Mouse (Mus musculus) megakaryocyte progenitor cell, adult 5-6 weeks (primary cell): Measurements from ENCODE around the gene Rnase9. TPM values are rescaled to one million over a fixed set of nuclear protein-coding genes. Genes with fewer than 3 reads are reported as not detected.

Experiments
- ATAC-seq: replicated peaks from 2 replicates; pipeline ENCODE4 v1.8.0; 2016; ENCODE audit warnings: mild to moderate bottlenecking, moderate TSS enrichment, inconsistent platforms; ENCODE audit not compliant: poor library complexity
- total RNA-seq, 2 experiments: library from RNA; stranded (forward) in 1 of 2; stranded (reverse) in 1 of 2; fragments of 157-497, 149-512 nt in 1 of 2; fragments of 200-1000 nt in 1 of 2; gene quantifications; 2 replicates each; pipeline versions ENCODE4 v1.2.3 to v1.2.4; 2015 to 2017

Gene Rnase9
- total RNA-seq (2015), result not detected in 2 replicates
- not detected in 2 replicates for total RNA-seq (2017)

DNA sequence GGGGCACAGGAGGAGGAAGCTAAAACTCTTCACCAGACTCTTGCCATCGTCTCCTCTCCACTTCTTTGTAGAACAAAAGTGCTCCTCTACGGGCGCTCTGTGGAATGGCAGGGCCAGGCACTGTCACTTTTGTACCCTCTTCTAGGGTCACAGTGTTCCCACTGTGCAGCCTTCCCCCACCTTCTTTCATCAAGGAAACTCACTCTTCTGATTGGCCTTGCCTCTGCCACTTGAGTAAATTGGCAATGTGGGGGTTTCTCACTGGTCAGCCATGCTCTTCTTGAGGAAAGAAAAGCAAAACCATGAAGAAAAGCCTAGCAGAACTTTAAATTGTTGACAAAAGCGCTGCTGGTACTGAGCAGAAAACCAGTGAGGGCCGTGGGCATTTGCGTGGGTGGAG, at the start of gene Rnase9:
Rnase9 (minus strand) TSS at position 101 of the 400 bp plus-strand sequence.
- ATAC-seq, result 0 out of 2 replicates have a peak, but pooled peaks have one; percentile 29

DNA sequence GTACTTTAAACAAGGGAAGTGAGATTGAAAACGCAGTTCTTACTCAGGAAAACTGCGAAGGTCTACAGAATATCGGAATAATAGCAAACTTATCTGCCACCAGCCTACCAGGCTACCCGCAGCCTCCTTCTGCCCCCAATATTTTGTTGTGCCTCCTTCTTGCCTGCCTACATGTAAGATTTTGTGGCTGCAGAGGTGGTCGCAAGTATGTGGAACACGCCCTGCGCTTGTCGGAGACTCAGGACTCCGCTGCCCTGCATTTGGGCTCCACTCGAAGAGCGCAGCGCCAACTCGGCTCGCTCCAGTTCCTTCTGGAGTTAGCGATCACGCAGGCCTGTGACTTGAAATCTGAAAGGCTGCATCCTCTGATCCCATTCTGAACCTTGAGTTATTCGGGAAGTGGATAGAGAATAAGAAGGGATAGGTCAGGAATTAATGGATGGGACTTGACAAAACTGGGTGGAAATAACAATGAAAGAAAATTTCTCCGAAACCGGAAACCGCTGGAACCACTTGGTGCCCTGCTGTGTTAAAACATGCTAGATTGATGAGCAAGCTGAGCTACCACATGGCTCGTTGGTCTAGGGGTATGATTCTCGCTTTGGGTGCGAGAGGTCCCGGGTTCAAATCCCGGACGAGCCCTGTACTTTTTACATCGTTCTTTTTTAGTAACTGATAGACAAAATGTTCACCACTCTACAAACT, 48.6 kb upstream of the Rnase9 start:
- peak; percentile 24 for ATAC-seq

DNA sequence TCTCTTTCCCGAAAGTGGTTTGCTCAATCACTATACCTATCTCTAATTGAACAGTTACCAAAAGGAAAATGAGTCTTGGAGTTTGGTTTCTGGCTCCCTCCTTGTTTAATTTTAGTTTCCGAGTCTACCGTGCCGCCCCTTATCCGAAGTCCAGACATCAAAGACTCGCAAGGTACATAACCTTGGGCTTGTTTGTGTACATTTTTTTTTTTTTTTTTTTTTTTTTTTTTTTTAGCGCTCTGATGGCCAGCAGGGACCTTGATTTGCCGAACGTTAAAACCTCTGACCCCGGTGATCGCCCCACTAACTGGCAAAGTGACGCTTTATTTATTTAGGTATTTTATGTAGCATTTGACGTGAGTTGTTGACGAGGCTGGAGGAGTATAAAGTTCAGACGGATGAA, 48.0 kb upstream of the Rnase9 start:
- no peak for ATAC-seq

GRCm38 (mm10) chr14:51088970-51089673, 47.5 kb upstream of the Rnase9 start:
- peak; percentile 67 for ATAC-seq

- peak; percentile 24 for ATAC-seq
Observed at GRCm38 (mm10) chr14:51088166-51088969, 46.7 kb upstream of the Rnase9 start.

GRCm38 (mm10) chr14:51087762-51088161, 46.1 kb upstream of the Rnase9 start:
- no peak for ATAC-seq

DNA sequence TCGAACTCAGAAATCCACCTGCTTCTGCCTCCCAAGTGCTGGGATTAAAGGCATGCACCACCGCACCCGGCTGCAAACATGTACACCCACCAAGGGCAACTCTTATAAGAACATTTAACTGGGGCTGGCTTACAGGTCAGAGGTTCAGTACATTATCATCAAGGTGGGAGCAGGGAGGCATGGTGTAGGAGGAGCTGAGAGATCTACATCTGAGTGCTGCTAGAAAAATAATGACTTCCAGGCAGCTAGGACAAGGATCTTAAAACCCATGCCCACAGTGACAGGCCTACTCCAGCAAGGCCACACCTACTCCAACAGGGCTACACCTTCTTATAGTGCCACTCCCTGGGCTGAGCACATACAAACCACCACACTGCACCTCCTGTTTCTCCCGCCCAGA, 44.2 kb upstream of the Rnase9 start:
- no peak for ATAC-seq

DNA sequence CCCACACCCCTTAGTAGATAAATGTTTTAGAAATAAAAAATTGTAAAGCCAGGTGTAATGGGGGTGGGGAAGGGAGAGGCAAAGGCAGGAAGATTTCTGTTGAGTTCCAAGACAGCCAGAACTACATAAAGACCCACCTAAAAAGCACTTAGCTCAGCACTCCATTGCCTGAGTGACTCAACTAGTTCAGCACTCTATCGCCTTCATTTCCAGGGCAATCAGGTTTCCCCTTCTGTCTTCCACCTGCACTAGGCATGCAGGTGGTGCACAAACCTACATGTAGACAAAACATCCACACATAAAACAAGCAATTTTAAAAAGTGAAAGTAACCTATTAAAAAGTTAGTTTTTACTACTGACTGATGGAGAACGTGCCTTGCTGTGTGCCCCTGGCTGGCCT, 43.4 kb upstream of the Rnase9 start:
- no peak for ATAC-seq

- ATAC-seq, result no peak; the same call in 1 of the 2 replicates
Observed at GRCm38 (mm10) chr14:51083805-51084204, 42.1 kb upstream of the Rnase9 start.

DNA sequence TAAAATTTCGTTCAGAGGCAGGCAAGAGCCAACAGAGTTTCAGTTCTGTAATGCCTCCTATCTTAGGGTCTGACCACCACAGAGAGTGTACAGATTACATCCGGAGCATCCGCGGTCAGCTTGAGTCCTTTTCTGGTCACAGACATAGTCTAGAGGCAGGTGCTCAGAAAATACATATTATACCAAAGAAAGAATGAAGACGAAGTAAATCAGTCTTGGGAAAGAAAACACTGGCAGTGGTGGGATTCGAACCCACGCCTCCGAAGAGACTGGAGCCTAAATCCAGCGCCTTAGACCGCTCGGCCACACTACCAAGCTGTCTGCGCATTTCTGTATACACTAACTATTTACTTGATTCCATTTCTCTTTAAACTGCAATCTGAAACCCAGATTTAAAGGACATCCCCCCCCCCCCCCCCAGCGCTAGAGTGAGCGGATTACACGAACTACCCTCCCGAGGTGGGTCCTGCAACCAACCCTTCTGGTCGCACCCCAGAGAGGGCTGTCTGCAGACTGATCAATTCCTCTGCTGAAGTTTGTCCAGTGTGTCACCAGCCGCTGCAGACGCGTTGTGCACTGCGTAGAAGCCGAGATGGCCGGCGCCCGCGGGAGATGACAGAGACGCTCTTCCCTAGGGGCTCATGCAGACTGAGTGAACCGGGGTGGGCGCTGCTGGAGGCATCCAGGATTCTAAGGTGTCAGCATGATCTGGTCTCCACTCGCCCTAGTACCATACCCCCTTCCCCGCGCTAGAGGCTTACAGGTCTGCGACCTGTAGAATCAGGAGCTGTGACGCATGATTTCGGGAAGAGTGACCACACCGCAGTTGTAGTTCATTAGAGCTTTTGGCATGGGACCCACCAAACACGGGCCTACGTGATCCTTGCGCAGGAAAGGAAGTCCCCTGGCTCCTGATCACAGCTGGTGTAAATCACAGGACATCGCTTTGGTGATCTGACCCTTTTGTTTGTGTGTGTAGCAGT, 41.2 kb upstream of the Rnase9 start:
- ATAC-seq, result peak; percentile 55

DNA sequence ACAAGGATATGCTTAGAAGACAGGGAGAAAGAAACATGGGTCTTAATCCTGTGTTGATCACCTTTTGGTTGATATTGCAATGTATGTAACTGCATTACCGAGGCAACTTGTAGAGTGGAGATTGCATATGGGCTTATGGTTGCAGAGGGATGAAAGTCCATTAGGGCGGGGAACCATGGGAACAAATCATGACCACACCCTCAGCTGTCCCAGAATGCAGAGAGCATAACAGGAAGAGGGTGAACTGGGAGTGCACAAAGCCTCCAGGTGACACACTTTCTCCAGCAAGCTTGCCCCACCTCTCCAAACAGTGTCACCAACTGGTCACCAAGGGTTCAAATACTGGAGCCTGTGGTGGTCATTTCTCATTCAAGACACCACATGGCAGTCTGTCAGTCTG, 39.4 kb upstream of the Rnase9 start:
- ATAC-seq, result no peak

GRCm38 (mm10) chr14:51079180-51079579, 37.5 kb upstream of the Rnase9 start:
- ATAC-seq, result no peak

DNA sequence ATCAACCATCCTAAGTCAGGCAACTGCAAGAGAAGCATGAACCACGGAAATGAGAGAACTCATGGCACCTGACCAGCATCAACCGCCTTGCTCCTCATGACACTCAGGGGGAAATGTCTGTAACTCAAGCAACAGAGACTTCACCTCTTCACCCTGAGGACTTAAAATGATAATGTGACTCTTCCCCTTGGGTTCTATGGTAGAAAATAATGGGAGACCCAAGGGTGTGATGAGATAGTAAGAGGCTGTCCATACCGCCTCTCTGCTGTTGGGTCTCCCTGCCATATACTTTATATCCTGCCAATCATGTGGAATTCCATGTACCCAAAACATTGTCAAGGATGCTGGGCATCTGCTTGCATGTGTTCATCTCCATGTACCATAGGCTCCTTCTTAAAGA, 32.7 kb upstream of the Rnase9 start, which contains the start of gene Olfr750:
Olfr750 (minus strand) TSS at position 101 of the 400 bp plus-strand sequence.
- no peak for ATAC-seq

GRCm38 (mm10) chr14:51069617-51070016, 27.9 kb upstream of the Rnase9 start:
- peak; percentile 56 for ATAC-seq

DNA sequence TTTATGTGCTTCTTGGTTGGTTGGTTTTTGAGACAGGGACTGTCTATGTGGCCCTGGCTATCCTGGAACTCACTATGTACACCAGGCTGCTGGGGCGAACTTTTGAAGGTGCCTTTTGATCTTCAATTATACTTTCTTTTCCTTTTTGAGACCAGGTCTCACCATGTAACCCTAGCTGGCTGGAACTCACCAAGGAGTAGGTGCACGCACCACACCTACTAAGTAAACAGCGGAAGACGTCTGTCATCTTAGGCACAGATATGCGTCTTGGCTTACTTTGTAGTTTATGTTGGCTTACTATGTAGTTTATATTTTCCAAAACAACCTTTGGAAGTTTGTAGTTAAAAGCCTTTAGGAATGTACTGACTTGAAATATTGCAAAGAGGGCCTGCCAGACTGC, 27.3 kb upstream of the Rnase9 start:
- no peak for ATAC-seq

GRCm38 (mm10) chr14:51060761-51061160, 19.1 kb upstream of the Rnase9 start:
- ATAC-seq, result no peak

DNA sequence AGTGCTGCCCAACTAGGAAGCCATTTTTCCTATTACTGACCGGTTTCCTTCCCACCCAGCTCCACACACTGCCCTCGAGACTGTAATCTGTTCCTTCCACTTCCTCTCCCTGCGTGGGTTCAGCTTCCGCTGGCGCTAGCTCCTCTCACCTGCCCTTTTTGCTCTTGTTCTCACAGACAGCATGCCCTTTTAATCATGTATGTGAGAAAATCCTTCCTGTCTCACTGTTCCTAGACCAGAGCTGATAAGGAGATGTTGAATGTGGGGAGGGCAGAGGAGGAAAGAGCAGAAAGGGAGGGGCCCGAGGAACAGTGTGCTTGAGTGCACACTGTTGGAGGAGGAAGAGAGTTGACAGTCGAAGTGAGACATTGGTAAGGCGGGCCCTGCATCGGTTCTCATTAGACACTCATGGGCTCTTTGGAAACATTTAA, 15.7 kb upstream of the Rnase9 start, which contains the start of gene Rnase12:
Rnase12 (minus strand) TSS at position 261 of the 431 bp plus-strand sequence.
- peak; percentile 66 for ATAC-seq

DNA sequence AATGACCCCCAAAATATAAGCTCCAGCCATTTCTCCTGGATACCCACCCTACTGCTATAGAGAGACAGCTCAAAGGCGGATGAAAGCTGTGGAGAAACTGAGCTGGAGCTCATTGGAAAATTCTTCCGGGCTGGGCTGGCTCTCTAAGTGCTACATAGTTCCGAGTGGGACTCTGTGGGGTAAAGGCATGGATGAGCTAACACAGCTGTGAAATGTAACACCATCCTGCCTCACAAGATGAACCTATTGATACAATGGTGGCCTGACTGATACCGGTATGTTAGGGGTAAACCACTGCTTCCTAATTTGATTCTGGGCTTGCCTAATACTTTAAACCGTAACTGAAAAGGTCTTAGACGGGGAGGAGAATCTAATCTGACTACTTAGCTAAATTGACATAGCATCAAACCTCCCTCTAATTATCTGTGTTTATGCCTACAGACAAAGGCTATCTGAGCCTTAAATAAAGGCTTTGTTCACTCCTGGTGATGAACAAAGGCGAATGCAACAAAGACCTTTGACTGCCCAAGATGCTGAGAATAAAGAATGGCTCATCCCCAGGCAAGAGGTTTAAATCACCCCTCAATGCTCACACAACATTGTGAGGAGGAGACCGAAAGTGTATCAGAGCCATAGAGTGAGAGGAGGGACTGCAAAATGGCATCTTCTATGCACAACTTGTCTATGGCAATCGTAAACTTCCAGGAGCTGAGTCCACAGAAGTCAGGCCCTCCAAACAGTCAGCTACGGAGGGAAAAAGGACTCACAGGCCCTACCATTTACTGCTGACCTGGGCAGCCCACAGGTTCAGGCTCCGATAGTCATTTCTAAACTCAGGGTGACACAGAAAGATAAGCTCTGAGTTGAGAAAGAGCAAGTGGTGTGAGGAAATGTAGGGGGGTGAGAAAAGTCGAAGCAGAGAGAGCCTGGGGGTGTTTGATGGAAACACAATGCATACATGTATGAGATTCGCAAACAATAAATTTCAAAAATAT, 12.9 kb upstream of the Rnase9 start:
- peak; percentile 38 for ATAC-seq

GRCm38 (mm10) chr14:51053176-51053575, 11.5 kb upstream of the Rnase9 start:
- no peak for ATAC-seq
